Mouse (Mus musculus): ENCODE measurements around the gene Rtn4.

DNA sequence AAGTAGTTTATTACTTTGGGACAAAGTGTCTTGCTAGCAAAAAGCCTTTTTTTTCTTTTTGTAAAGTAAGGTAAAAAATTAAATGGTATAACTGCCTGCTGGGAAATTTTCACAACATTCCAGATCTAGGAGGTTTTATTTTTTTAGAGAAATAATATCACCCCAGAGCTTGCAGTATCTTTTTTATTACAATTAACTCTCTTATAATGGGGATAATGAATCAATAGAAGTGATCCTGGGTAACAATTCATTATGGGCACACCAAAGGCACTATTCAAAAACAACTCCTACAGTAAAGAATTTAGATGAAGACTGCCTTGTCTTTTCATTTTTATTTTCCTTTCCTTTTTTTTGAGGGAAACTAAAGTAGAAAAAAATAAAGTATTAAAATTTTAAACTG, 2.0 kb downstream of the Rtn4 start:
- TF ChIP-seq CTCF (IDR thresholded peaks at IDR 0.05; ENCODE audit: control insufficient read depth, insufficient read depth, insufficient replicate concordance, low read depth, low read length): no peak
- no peak for TF ChIP-seq POLR2A (IDR thresholded peaks at IDR 0.05; ENCODE audit: control insufficient read depth, low read depth, low read length)
